Mouse (Mus musculus) B cell, adult (primary cell): ENCODE data around the gene Rbmxl1. TPM values are rescaled to one million over a fixed set of nuclear protein-coding genes. Genes with fewer than 3 reads are reported as not detected.

Experiments used
- total RNA-seq: library from RNA; stranded (reverse); gene quantifications from 4 replicates; pipeline ENCODE4 v1.2.4, GENCODE M21; 2023; ENCODE audit not compliant: inconsistent age

Gene Rbmxl1
- total RNA-seq, result 92.3 to 98.8 TPM (median 95.9 TPM) in 4 replicates

GRCm38 (mm10) chr8:78508719-78509272 is at the start of gene Rbmxl1:
Gene Rbmxl1, minus strand, starts transcription at chr8:78508898.

GRCm38 (mm10) chr8:78509273-78510031 is 754 bp upstream of the Rbmxl1 start, which contains the start of gene Slc10a7:
Gene Slc10a7, plus strand, starts transcription at chr8:78509346.

Other genes with a start within 250 kb of the Rbmxl1 start
- not detected in 4 replicates for gene Pou4f2, start 72.3 kb downstream of the Rbmxl1 start, total RNA-seq
- 30.6 to 35.9 TPM (median 31.4 TPM) in 4 replicates for gene Slc10a7, start 448 bp upstream of the Rbmxl1 start, total RNA-seq